Mouse (Mus musculus): Measurements from ENCODE around the gene Gm47841. TPM values are rescaled to one million over a fixed set of nuclear protein-coding genes. Genes with fewer than 3 reads are reported as not detected.

Gene Gm47841
- polyA plus RNA-seq (2015; fragmentation: Nextera tagmentation; extraction: Ambion mirVana) = not detected in 2 replicates

DNA sequence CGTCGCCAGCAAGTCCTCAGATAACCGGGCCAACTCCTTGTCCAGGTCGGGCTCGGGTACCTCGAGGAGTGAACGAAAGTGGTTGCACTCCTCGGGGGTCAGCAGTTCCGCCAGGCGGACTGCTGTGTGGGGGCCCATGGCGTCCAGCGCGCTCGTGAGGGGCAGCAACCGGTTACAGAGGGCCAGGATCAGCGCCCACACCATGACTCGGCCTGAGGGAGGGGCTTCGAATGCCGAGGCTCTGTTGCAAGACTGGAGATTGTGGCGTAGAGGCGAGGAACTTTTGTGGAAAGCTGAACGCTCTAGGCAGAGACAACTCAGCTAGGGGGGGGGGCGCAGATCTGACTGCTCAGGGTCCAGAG, at the start of gene Gm47841:
TSS of gene Gm47841 (minus strand) at position 204 of the 362 bp plus-strand sequence.
- Histone ChIP-seq H3K36me3 (peaks cover 3% of the 10 kb centered on the region; the same call in 1 of the 2 replicates), H3K27me3 (peaks cover 93% of the 10 kb centered on the region), H3K27ac (no peak within 1 kb of the TSS), H3K4me1 (peaks cover 19% of the 10 kb centered on the region), H3K4me2 (replicated peaks) (peak within 1 kb of the TSS; percentile 99), H3K4me3 (peak within 1 kb of the TSS; percentile 59), H3K9me3 (no peaks in the 10 kb centered on the region), H3K9ac (peak within 1 kb of the TSS; percentile 74)
- WGBS = 2% methylated on average over 23 of the region's 23 CpGs
- peak; percentile 34; the same call in 1 of the 2 replicates for ATAC-seq (ENCODE audit: low FRiP score, low read depth)

GRCm38 (mm10) chr15:101095392-101095791, 48.2 kb upstream of the Gm47841 start:
- Histone ChIP-seq H3K4me1 (peaks cover 59% of the 10 kb centered on the region), H3K4me3 (no peak overlapping the region), H3K36me3 (no peaks in the 10 kb centered on the region), H3K9ac (no peak overlapping the region), H3K27me3 (no peaks in the 10 kb centered on the region), H3K4me2 (replicated peaks) (no peak overlapping the region), H3K27ac (no peak overlapping the region), H3K9me3 (no peaks in the 10 kb centered on the region)
- WGBS = 44% methylated on average over 3 of the region's 3 CpGs
- ATAC-seq (ENCODE audit: low FRiP score, low read depth) = no peak

- no peak for ATAC-seq (ENCODE audit: low FRiP score, low read depth)
- Histone ChIP-seq H3K9me3 (no peaks in the 10 kb centered on the region), H3K4me1 (peaks cover 59% of the 10 kb centered on the region), H3K27ac (peak overlapping the region; percentile 52; the same call in 1 of the 2 replicates), H3K27me3 (no peaks in the 10 kb centered on the region), H3K4me3 (no peak overlapping the region), H3K9ac (no peak overlapping the region), H3K36me3 (no peaks in the 10 kb centered on the region), H3K4me2 (replicated peaks) (no peak overlapping the region)
- WGBS = 12% methylated on average over 9 of the region's 9 CpGs
Observed at GRCm38 (mm10) chr15:101094979-101095378, 47.8 kb upstream of the Gm47841 start.

- Histone ChIP-seq H3K9me3 (no peaks in the 10 kb centered on the region), H3K9ac (no peak overlapping the region), H3K27ac (peak overlapping the region; percentile 28; the same call in 1 of the 2 replicates), H3K27me3 (no peaks in the 10 kb centered on the region), H3K4me1 (peaks cover 58% of the 10 kb centered on the region), H3K4me2 (replicated peaks) (no peak overlapping the region), H3K36me3 (no peaks in the 10 kb centered on the region), H3K4me3 (no peak overlapping the region)
- WGBS = 36% methylated on average over 6 of the region's 6 CpGs
- ATAC-seq (ENCODE audit: low FRiP score, low read depth) = no peak
Observed at GRCm38 (mm10) chr15:101093988-101094387, 46.8 kb upstream of the Gm47841 start.

- peaks cover 49% of the 10 kb centered on the region for H3K4me1 ChIP-seq
- H3K36me3 ChIP-seq = no peaks in the 10 kb centered on the region
- peak overlapping the region; percentile 45 for H3K4me2 ChIP-seq (replicated peaks)
- no peak; the same call in 1 of the 2 replicates for ATAC-seq (ENCODE audit: low FRiP score, low read depth)
- WGBS = 12% methylated on average over 25 of the region's 25 CpGs
- peak overlapping the region; percentile 48; the same call in 1 of the 2 replicates for H3K27ac ChIP-seq
- H3K9ac ChIP-seq = peak overlapping the region; percentile 20; the same call in 1 of the 2 replicates
- H3K4me3 ChIP-seq = peak overlapping the region; percentile 8; the same call in 1 of the 2 replicates
- H3K27me3 ChIP-seq = no peaks in the 10 kb centered on the region
- H3K9me3 ChIP-seq = no peaks in the 10 kb centered on the region
Observed at GRCm38 (mm10) chr15:101092829-101093648, 45.8 kb upstream of the Gm47841 start.

DNA sequence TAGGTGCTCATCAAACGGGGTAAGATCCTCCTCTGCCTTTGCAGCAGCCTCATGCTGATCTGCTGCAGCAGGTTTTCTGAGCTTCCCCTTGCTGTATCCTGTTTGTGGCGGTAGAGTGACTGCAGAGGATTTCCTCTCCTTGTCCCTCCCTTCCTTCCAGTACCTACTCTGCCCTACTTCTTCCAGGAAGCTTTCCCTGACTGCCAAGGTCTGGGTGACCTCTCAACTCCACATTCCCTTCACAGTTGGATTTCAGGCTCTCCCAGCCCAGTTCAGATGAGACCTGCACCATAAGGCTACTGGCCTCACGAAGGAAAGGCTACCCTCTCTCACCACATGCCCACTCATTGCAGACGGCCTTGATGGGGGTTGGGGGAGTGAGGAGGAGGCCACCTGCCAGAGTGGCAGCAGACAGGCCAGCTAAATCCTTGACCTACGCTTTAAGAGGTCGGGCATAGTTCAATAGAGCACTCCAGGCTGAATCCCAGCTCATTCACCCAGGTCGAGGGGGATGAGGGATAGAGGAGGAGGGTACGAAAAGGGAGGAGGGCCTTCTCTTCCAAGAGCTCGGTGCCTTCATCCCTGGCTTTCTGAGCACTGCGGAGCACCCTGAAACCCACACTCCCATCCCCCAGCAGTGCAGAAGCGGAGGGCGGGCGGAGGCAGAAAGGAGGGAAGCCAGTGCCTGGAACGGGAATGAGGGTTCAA, 45.1 kb upstream of the Gm47841 start:
- Histone ChIP-seq H3K36me3 (no peaks in the 10 kb centered on the region), H3K4me1 (peaks cover 41% of the 10 kb centered on the region), H3K4me2 (replicated peaks) (peak overlapping the region; percentile 45), H3K9me3 (no peaks in the 10 kb centered on the region), H3K27me3 (no peaks in the 10 kb centered on the region), H3K27ac (0 out of 2 replicates have a peak overlapping the region, but pooled peaks have one; percentile 52), H3K9ac (no peak overlapping the region), H3K4me3 (0 out of 2 replicates have a peak overlapping the region, but pooled peaks have one; percentile 8)
- 30% methylated on average over 14 of the region's 14 CpGs for WGBS
- no peak for ATAC-seq (ENCODE audit: low FRiP score, low read depth)

DNA sequence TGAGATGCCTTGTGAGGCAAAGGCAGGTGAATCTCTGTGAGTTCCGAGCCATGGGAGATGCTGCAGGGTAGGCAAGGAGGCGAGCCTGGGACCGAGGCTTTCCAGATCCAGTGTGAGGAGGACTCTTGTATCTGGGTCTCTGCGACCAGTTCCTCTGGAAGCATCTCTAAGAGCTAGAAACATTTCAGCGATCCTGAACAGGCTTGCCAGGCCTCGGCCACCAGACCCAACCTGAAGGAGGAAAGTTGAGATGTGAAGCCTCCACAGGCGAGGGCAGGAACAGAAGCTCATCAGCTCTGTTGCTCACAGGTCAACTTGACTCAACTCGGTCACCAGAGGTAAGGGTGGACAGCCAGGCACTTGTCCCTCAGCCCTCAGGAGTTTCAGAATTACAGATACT, 44.4 kb upstream of the Gm47841 start:
- no peak overlapping the region for H3K27ac ChIP-seq

DNA sequence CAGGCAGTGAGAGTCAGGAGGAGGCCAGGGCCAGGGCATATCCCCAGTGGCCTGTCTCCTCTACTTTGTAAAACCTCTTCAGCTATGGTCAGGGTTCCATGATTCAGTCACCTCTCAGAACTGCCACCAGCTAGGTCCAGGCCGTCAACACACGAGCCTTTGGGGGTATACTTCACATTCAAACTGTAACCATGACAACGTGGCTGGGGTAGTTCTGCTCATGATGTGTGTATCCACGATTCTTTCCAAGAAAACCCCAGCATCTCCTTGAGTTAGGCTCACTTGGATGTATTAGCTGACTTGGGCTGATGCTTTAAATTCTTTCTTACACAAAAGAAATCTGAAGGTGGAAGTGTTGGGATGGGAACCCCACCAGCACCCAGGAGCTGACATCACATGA, 41.1 kb upstream of the Gm47841 start:
- WGBS = 62% methylated on average over 4 of the region's 4 CpGs

More for the DNA sequence above, 44.4 kb upstream of the Gm47841 start:
- H3K4me3 ChIP-seq = no peak overlapping the region
- peaks cover 42% of the 10 kb centered on the region for H3K4me1 ChIP-seq
- H3K9ac ChIP-seq = no peak overlapping the region
- no peaks in the 10 kb centered on the region for H3K36me3 ChIP-seq
- ATAC-seq (ENCODE audit: low FRiP score, low read depth) = no peak
- H3K4me2 ChIP-seq (replicated peaks) = no peak overlapping the region
- no peaks in the 10 kb centered on the region for H3K9me3 ChIP-seq
- WGBS = 95% methylated on average over 8 of the region's 8 CpGs
- no peaks in the 10 kb centered on the region for H3K27me3 ChIP-seq

DNA sequence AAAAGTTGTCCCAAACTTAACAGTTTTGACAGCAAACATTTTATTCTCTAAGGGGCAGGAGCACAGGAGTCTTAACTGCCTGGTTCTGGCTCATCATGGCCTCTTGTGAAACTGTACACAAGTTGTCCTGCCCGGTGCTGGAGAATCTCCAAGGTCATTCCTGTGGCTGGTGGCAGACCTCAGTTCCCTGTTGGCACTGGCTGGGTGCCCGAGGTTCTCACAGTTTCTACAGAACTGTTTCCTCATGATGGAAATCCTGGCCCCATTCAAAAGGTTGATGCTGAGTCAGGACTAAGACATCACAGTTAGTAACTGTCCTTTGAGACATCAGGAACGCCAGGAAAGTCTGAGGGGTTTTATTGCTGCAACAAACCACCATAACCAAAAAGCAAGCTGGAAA, 39.8 kb upstream of the Gm47841 start:
- H3K9ac ChIP-seq = no peak overlapping the region
- 44% methylated on average over 3 of the region's 3 CpGs for whole genome bisulfite sequencing
- H3K27me3 ChIP-seq = no peaks in the 10 kb centered on the region
- no peak for ATAC-seq (ENCODE audit: low FRiP score, low read depth)
- no peak overlapping the region for H3K27ac ChIP-seq
- no peak overlapping the region for H3K4me3 ChIP-seq
- no peaks in the 10 kb centered on the region for H3K9me3 ChIP-seq
- H3K4me2 ChIP-seq (replicated peaks) = no peak overlapping the region
- H3K4me1 ChIP-seq = peaks cover 20% of the 10 kb centered on the region
- H3K36me3 ChIP-seq = no peaks in the 10 kb centered on the region

More for the DNA sequence above, 41.1 kb upstream of the Gm47841 start:
- no peaks in the 10 kb centered on the region for H3K27me3 ChIP-seq
- H3K9ac ChIP-seq = no peak overlapping the region
- no peaks in the 10 kb centered on the region for H3K36me3 ChIP-seq
- H3K27ac ChIP-seq = no peak overlapping the region
- no peaks in the 10 kb centered on the region for H3K9me3 ChIP-seq
- no peak overlapping the region for H3K4me3 ChIP-seq
- H3K4me1 ChIP-seq = peaks cover 26% of the 10 kb centered on the region
- H3K4me2 ChIP-seq (replicated peaks) = no peak overlapping the region
- ATAC-seq (ENCODE audit: low FRiP score, low read depth) = no peak

GRCm38 (mm10) chr15:101086451-101086850, 39.3 kb upstream of the Gm47841 start:
- H3K9ac ChIP-seq = no peak overlapping the region
- WGBS = 65% methylated on average over 9 of the region's 9 CpGs
- H3K4me1 ChIP-seq = peaks cover 23% of the 10 kb centered on the region
- no peaks in the 10 kb centered on the region for H3K36me3 ChIP-seq
- no peak overlapping the region for H3K4me2 ChIP-seq (replicated peaks)
- H3K27me3 ChIP-seq = no peaks in the 10 kb centered on the region
- H3K4me3 ChIP-seq = no peak overlapping the region
- ATAC-seq (ENCODE audit: low FRiP score, low read depth) = no peak
- H3K27ac ChIP-seq = no peak overlapping the region
- H3K9me3 ChIP-seq = no peaks in the 10 kb centered on the region

- H3K4me1 ChIP-seq = peaks cover 33% of the 10 kb centered on the region
- 60% methylated on average over 10 of the region's 10 CpGs for WGBS
- no peaks in the 10 kb centered on the region for H3K27me3 ChIP-seq
- no peak overlapping the region for H3K4me3 ChIP-seq
- H3K9ac ChIP-seq = peak overlapping the region; percentile 35; the same call in 1 of the 2 replicates
- H3K27ac ChIP-seq = no peak overlapping the region
- H3K36me3 ChIP-seq = no peaks in the 10 kb centered on the region
- H3K9me3 ChIP-seq = no peaks in the 10 kb centered on the region
- no peak overlapping the region for H3K4me2 ChIP-seq (replicated peaks)
- ATAC-seq (ENCODE audit: low FRiP score, low read depth) = no peak
Observed at GRCm38 (mm10) chr15:101084499-101084898, 37.3 kb upstream of the Gm47841 start.

DNA sequence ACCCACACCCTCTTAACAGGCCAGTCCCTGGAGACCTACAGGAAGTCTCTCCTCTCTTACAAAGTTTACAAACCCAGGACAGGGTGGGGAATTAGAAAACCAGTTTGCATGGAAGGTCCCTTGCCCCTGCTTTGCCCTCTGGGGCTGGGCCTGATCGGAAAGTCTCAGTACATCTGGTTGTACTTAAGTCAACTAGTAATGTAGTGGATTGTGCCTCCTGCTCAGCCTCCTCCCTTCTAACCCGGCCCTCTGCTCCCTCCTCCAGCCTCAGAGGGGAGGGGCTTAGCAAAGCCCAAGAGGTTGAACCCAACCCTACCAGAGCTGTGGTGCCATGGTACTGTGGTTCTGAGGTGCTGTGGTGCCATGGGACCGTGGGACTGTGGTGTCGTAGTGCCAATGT, 35.0 kb upstream of the Gm47841 start:
- H3K27me3 ChIP-seq = no peaks in the 10 kb centered on the region
- no peak overlapping the region; the same call in 1 of the 2 replicates for H3K9ac ChIP-seq
- H3K9me3 ChIP-seq = no peaks in the 10 kb centered on the region
- H3K36me3 ChIP-seq = no peaks in the 10 kb centered on the region
- 34% methylated on average over 4 of the region's 4 CpGs for WGBS
- 0 out of 2 replicates have a peak overlapping the region, but pooled peaks have one; percentile 1 for H3K4me2 ChIP-seq (replicated peaks)
- H3K4me3 ChIP-seq = no peak overlapping the region
- H3K27ac ChIP-seq = peak overlapping the region; percentile 52; the same call in 1 of the 2 replicates
- peak; percentile 20; the same call in 1 of the 2 replicates for ATAC-seq (ENCODE audit: low FRiP score, low read depth)
- H3K4me1 ChIP-seq = peaks cover 48% of the 10 kb centered on the region
